Mouse (Mus musculus): ENCODE results near the gene Elk4. TPM values are rescaled to one million over a fixed set of nuclear protein-coding genes. Genes with fewer than 3 reads are reported as not detected.

Elk4 gene
- polyA plus RNA-seq, 1 experiment, result 16.6 TPM

- TF ChIP-seq POLR2A (IDR thresholded peaks at IDR 0.05; ENCODE audit: borderline replicate concordance, extremely low read depth, insufficient read depth, insufficient read length, poor library complexity, severe bottlenecking) (no peak), CTCF (IDR thresholded peaks at IDR 0.05; ENCODE audit: borderline replicate concordance, extremely low read depth, insufficient read depth, insufficient read length) (no peak)
- DNase-seq (ENCODE audit: low read depth), result no peak
Measured at GRCm38 (mm10) chr1:132069436-132069835, 62.0 kb downstream of the Elk4 start.

- no peak for DNase-seq (ENCODE audit: low read depth)
- TF ChIP-seq POLR2A (IDR thresholded peaks at IDR 0.05; ENCODE audit: borderline replicate concordance, extremely low read depth, insufficient read depth, insufficient read length, poor library complexity, severe bottlenecking) (no peak), CTCF (IDR thresholded peaks at IDR 0.05; ENCODE audit: borderline replicate concordance, extremely low read depth, insufficient read depth, insufficient read length) (no peak)
Measured at GRCm38 (mm10) chr1:132070659-132071058, 63.3 kb downstream of the Elk4 start.

GRCm38 (mm10) chr1:132075576-132075975, 68.2 kb downstream of the Elk4 start:
- DNase-seq (ENCODE audit: low read depth), result no peak
- no peak for TF ChIP-seq CTCF (IDR thresholded peaks at IDR 0.05; ENCODE audit: borderline replicate concordance, extremely low read depth, insufficient read depth, insufficient read length)
- TF ChIP-seq POLR2A (IDR thresholded peaks at IDR 0.05; ENCODE audit: borderline replicate concordance, extremely low read depth, insufficient read depth, insufficient read length, poor library complexity, severe bottlenecking), result no peak

- TF ChIP-seq POLR2A (IDR thresholded peaks at IDR 0.05; ENCODE audit: borderline replicate concordance, extremely low read depth, insufficient read depth, insufficient read length, poor library complexity, severe bottlenecking), result no peak
- TF ChIP-seq CTCF (IDR thresholded peaks at IDR 0.05; ENCODE audit: borderline replicate concordance, extremely low read depth, insufficient read depth, insufficient read length), result no peak
- no peak for DNase-seq (ENCODE audit: low read depth)
Measured at GRCm38 (mm10) chr1:132078413-132078812, 71.0 kb downstream of the Elk4 start.

Other genes with a start within 250 kb of the Elk4 start
- 0.19 and 0.43 TPM in 2 replicates for gene Pm20d1, start 210.2 kb upstream of the Elk4 start, polyA plus RNA-seq (2012; rRNA removed)
- gene Slc41a1, start 180.1 kb upstream of the Elk4 start, polyA plus RNA-seq (2012; rRNA removed), result 21.9 and 25.4 TPM in 2 replicates
- 7.3 and 7.8 TPM in 2 replicates for gene Rab29, start 140.4 kb upstream of the Elk4 start, polyA plus RNA-seq (2012; rRNA removed)
- 41.6 and 58.8 TPM in 2 replicates for gene Nucks1, start 97.1 kb upstream of the Elk4 start, polyA plus RNA-seq (2012; rRNA removed)
- gene Slc45a3, start 44.6 kb upstream of the Elk4 start, polyA plus RNA-seq (2012; rRNA removed), result 4.1 and 5.7 TPM in 2 replicates
- 2.0 and 2.2 TPM in 2 replicates for gene Mfsd4a, start 60.5 kb downstream of the Elk4 start, polyA plus RNA-seq (2012; rRNA removed)
- gene Cdk18, start 132.1 kb downstream of the Elk4 start, polyA plus RNA-seq (2012; rRNA removed), result 1.3 TPM in 2 replicates
- gene Lemd1, start 183.8 kb downstream of the Elk4 start, polyA plus RNA-seq (2012; rRNA removed), result 22.9 and 25.1 TPM in 2 replicates
- gene AC124108.1, start 183.8 kb downstream of the Elk4 start, polyA plus RNA-seq (2012; rRNA removed), result 21.7 and 23.3 TPM in 2 replicates
- gene Gm10188, start 222.2 kb downstream of the Elk4 start, polyA plus RNA-seq (2012; rRNA removed), result not detected in 2 replicates

All from brain, embryonic 14.5 days (tissue).